Mouse (Mus musculus) C2C12 (cell line): ENCODE results near the gene Gcn1l1.

ENCODE experiments used
- CEBPB ChIP-seq: IDR thresholded peaks from one replicate; pipeline ENCODE4 v1.6.1; 2011; ENCODE audit warnings: low read depth, mild to moderate bottlenecking, control low read depth, moderate library complexity
- CTCF ChIP-seq: IDR thresholded peaks from one replicate; pipeline ENCODE4 v1.5.1; 2011; ENCODE audit not compliant: control insufficient read depth, insufficient read depth, insufficient read length
- FOSL1 ChIP-seq: IDR thresholded peaks from one replicate; pipeline ENCODE4 v1.8.0; 2011; ENCODE audit warnings: mild to moderate bottlenecking, low read length; ENCODE audit not compliant: poor library complexity, insufficient read depth, severe bottlenecking
- MAX ChIP-seq: IDR thresholded peaks from one replicate; pipeline ENCODE4 v1.6.1; 2011; ENCODE audit warnings: mild to moderate bottlenecking, control low read depth
- MYOD1 ChIP-seq: IDR thresholded peaks from one replicate; pipeline ENCODE4 v1.6.1; 2011; ENCODE audit warnings: low read depth; ENCODE audit not compliant: control insufficient read depth, insufficient read length
- MYOG ChIP-seq: IDR thresholded peaks from one replicate; pipeline ENCODE4 v1.6.1; 2011; ENCODE audit not compliant: control insufficient read depth, insufficient read length; ENCODE audit errors: extremely low read depth
- USF1 ChIP-seq: IDR thresholded peaks from one replicate; pipeline ENCODE4 v1.6.1; 2011; ENCODE audit warnings: low read depth, mild to moderate bottlenecking, control low read depth, moderate library complexity

GRCm38 (mm10) chr5:115651821-115652220 lies 86.8 kb downstream of the Gcn1l1 start:
- TF ChIP-seq CTCF, result no peak
- TF ChIP-seq CEBPB, result no peak
- no peak for TF ChIP-seq USF1
- TF ChIP-seq MYOD1, result no peak
- no peak for TF ChIP-seq FOSL1
- no peak for TF ChIP-seq MAX
- TF ChIP-seq MYOG, result no peak
